Mouse (Mus musculus): Measurements from ENCODE around the gene Wdr63. TPM values are rescaled to one million over a fixed set of nuclear protein-coding genes. Genes with fewer than 3 reads are reported as not detected.
"Not testable (repeated sequence)": the region's sequence is repeated elsewhere in the genome, so short reads cannot be mapped to it uniquely, and the experiment has no call there.

Wdr63 gene
- polyA plus RNA-seq, 1 experiment from 2014 or later, result not detected

DNA sequence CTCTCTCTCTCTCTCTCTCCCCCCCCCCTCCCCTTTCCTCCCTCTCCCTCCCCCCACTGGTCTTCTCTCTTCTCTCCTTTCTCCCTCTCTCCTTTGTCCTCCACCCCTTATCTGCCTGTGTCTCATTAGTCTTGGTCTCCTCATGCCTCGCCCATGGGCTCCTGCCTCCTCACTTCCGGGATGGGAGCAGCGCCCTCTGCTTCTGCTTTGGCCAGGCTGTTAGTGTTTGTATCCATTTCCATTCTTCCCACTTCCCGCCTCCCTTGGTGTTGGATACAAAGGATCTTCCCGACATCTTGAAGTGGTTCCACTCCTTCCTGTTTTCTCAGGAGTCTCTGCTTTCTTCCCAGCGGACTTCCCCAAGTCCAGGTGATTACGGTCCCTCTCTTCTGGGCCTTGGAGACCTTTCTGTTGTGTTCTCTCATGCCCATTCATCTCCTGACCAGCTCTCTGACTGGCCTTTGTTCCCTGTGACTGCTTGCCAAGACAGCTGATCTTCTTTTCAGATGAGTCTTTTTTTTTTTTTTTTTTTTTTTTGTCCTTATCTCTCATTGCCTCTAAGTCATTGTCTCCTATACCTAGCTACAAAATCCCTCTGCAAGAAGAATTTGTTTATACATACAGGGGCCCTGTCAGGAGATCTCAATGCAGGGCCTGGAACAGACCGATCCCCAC lies 96.2 kb downstream of the Wdr63 start:
- no peak overlapping the region for H3K4me3 ChIP-seq
- no peak overlapping the region for H3K9ac ChIP-seq
- H3K27me3 ChIP-seq (replicated peaks), result no peaks in the 10 kb centered on the region
- no peak overlapping the region for H3K27ac ChIP-seq (ENCODE audit: poor library complexity, severe bottlenecking)
- H3K4me1 ChIP-seq (replicated peaks), result peaks cover 20% of the 10 kb centered on the region
- peaks cover 58% of the 10 kb centered on the region for H3K36me3 ChIP-seq
- 58% methylated on average over 8 of the region's 8 CpGs for WGBS
- no peak for ATAC-seq (ENCODE audit: insufficient number of reproducible peaks, low FRiP score)
- H3K4me2 ChIP-seq, result no peak overlapping the region
- peaks cover 6% of the 10 kb centered on the region; the same call in 1 of the 2 replicates for H3K9me3 ChIP-seq (replicated peaks)

DNA sequence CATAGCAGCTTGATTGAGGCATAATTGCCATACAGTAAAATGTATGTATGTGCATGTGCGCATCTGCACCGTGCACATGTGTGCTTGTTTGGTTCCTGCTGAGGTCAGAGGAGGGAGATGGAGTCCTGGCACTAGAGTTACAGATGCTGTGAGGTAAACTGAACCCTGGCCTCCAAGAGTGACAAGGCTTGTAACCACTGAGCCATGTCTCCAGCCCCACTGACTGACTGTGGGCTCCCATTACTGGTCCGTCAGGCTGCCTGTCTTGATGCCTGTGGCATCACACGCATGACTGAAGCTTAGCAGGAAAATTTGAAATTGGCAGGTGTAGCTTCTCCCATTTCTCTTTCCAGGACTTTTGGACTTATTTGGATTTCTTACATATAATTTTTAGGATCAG lies 97.2 kb downstream of the Wdr63 start:
- H3K4me2 ChIP-seq, result no peak overlapping the region
- no peak overlapping the region for H3K4me3 ChIP-seq
- 94% methylated on average over 4 of the region's 4 CpGs for WGBS
- peaks cover 49% of the 10 kb centered on the region for H3K36me3 ChIP-seq
- peak overlapping the region; percentile 52 for H3K27ac ChIP-seq (ENCODE audit: poor library complexity, severe bottlenecking)
- ATAC-seq (ENCODE audit: insufficient number of reproducible peaks, low FRiP score), result no peak
- H3K27me3 ChIP-seq (replicated peaks), result no peaks in the 10 kb centered on the region
- H3K9me3 ChIP-seq (replicated peaks), result peaks cover 6% of the 10 kb centered on the region; the same call in 1 of the 2 replicates
- peaks cover 20% of the 10 kb centered on the region for H3K4me1 ChIP-seq (replicated peaks)
- H3K9ac ChIP-seq, result peak overlapping the region; percentile 36; the same call in 1 of the 2 replicates

DNA sequence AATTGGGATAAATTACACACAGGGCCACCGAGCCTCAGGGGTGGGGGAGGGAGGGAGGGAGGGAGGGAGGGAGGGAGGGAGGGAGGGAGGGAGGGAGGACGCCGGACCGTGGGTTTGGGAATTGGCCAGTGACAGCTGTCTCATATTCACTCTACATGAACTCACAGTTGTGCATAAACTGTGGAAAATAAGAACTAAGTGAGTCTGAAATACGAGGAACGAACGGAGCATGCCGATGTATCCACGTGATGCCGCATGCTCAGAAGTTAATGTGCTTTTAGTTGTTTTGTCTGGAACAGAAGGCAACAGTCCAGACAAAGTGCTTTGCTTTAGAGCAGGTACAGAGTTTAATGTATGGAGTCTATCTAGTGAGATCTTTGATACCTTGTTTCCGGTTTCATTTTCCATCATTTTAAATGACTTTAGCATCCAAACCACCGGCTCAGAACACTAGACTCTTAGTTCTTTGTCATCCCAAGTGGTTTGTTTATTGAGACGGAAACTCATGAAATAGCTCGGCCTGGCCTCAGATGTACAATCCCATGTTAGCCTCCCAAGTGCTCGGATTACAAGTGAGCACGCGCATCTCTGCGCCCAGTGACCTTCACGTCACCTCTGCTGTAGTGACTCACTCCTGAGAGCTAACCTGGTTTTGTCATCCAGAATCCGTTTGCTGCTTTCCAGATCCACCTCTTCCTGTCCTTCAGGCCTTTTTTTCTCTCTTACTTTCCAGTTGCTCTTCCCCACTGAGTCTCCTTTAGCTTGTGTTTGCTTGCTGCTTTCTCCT lies 97.9 kb downstream of the Wdr63 start:
- H3K4me1 ChIP-seq (replicated peaks), result peaks cover 20% of the 10 kb centered on the region
- no peak overlapping the region; the same call in 1 of the 2 replicates for H3K9ac ChIP-seq
- peaks cover 6% of the 10 kb centered on the region; the same call in 1 of the 2 replicates for H3K9me3 ChIP-seq (replicated peaks)
- 66% methylated on average over 18 of the region's 20 CpGs for WGBS
- H3K27ac ChIP-seq (ENCODE audit: poor library complexity, severe bottlenecking), result peak overlapping the region; percentile 52
- no peak for ATAC-seq (ENCODE audit: insufficient number of reproducible peaks, low FRiP score)
- no peaks in the 10 kb centered on the region for H3K27me3 ChIP-seq (replicated peaks)
- peaks cover 49% of the 10 kb centered on the region for H3K36me3 ChIP-seq
- no peak overlapping the region for H3K4me2 ChIP-seq
- H3K4me3 ChIP-seq, result no peak overlapping the region

DNA sequence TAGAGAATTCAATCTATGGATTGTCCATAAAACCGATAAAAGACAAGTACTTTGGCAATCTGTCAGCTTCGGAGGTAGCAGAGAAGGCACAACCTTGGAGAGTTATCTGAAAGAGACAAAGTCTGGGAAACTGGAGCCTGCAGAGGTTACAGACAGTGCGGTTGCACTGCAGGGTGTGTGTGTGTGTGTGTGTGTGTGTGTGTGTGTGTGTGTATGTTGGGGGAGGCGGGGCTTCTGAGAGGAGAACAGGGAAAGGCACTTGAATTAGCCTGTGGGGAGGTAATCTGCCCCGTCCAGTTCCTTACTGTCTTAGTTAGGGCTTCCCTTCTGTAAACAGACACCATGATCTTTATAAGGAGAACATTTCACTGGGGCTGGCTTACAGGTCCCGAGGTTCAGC lies 100.1 kb downstream of the Wdr63 start:
- WGBS, result 69% methylated on average over 6 of the region's 6 CpGs
- Histone ChIP-seq H3K4me2 (no peak overlapping the region), H3K4me3 (no peak overlapping the region), H3K9me3 (replicated peaks) (no peaks in the 10 kb centered on the region), H3K27me3 (replicated peaks) (no peaks in the 10 kb centered on the region), H3K36me3 (peaks cover 50% of the 10 kb centered on the region), H3K4me1 (replicated peaks) (peaks cover 20% of the 10 kb centered on the region), H3K9ac (no peak overlapping the region), H3K27ac (ENCODE audit: poor library complexity, severe bottlenecking) (no peak overlapping the region)
- no peak for ATAC-seq (ENCODE audit: insufficient number of reproducible peaks, low FRiP score)

DNA sequence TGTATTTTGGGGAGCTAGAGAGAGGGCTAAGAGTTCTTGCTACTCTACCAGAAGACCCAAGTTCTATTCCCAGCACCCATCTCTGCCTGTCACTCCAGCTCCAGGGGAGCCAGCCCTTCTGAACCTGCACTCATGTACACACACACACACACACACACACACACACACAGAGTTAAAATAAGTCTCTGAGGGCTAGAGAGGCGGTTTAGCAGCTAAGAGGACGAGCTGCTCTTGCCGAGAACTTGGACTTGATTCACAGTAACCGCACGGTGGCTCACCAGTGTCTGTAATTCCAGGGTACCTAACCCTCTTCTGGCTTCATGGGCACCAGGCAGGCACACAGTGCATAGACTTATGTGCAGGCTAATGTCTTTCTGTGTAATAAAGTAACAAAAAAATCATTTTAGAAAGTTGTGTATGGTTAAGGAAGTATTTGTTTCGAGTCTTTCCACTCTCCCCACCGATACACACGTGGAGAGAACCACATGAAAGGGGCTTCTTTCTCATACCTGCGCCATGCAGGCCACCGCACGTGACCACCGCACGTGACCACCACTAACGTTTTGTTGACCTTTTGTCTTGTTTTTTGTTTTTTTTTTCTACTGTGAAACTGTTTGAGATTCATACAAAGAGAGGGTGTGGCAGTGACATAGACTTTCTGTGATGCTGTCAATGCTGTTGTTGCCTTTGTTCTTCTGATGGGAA lies 103.4 kb downstream of the Wdr63 start:
- Histone ChIP-seq H3K27me3 (replicated peaks) (no peaks in the 10 kb centered on the region), H3K4me2 (no peak overlapping the region), H3K9ac (no peak overlapping the region), H3K36me3 (peaks cover 72% of the 10 kb centered on the region), H3K27ac (ENCODE audit: poor library complexity, severe bottlenecking) (no peak overlapping the region), H3K4me1 (replicated peaks) (no peaks in the 10 kb centered on the region), H3K4me3 (no peak overlapping the region), H3K9me3 (replicated peaks) (no peaks in the 10 kb centered on the region)
- 92% methylated on average over 14 of the region's 14 CpGs for WGBS
- ATAC-seq (ENCODE audit: insufficient number of reproducible peaks, low FRiP score), result no peak

DNA sequence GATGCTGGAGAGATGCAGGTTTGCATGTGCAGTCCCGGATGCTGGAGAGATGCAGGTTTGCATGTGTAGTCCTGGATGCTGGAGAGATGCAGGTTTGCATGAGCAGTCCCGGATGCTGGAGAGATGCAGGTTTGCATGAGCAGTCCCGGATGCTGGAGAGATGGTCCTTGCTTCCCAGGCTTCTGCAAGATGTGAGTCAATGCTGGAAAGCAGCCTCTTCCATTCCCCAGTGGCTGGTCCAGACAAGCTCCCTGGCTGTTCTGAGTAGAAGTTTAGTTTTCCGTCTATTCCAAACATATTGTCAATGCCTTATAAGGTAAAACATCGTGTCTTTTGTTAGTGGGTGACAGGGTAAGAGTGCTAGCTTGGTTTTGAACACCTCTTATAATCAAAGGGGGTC lies 111.4 kb downstream of the Wdr63 start:
- WGBS, result 77% methylated on average over 5 of the region's 5 CpGs
- not testable (repeated sequence) for H3K9me3 ChIP-seq (replicated peaks)

DNA sequence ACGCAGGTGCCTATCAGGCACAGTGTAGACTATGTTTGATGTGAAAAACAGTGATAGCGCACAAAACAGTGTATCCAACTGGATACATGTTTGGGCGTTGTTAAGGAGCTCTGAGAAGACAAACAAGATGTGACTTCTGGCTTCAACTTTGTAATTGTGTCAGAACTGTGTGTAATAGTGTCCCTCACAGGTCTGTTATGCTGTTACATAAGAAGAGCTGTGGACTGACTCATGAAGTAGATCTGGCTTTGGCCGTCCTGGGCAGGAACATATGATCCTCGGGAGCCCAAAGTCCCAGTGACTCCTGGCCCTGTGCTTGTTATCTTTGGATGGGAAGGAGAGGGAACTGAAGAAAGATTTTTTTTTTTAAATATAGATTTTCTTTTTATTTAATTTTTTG lies 112.4 kb downstream of the Wdr63 start:
- ATAC-seq (ENCODE audit: insufficient number of reproducible peaks, low FRiP score), result no peak
- Histone ChIP-seq H3K9ac (no peak overlapping the region), H3K4me3 (no peak overlapping the region), H3K4me1 (replicated peaks) (peaks cover 27% of the 10 kb centered on the region), H3K27ac (ENCODE audit: poor library complexity, severe bottlenecking) (no peak overlapping the region), H3K9me3 (replicated peaks) (no peaks in the 10 kb centered on the region), H3K27me3 (replicated peaks) (no peaks in the 10 kb centered on the region), H3K4me2 (no peak overlapping the region), H3K36me3 (peaks cover 29% of the 10 kb centered on the region)
- 77% methylated on average over 5 of the region's 5 CpGs for WGBS

More for the DNA sequence above, 111.4 kb downstream of the Wdr63 start:
- not testable (repeated sequence) for ATAC-seq (ENCODE audit: insufficient number of reproducible peaks, low FRiP score); H3K9ac ChIP-seq; H3K27ac ChIP-seq (ENCODE audit: poor library complexity, severe bottlenecking); H3K4me3 ChIP-seq; H3K27me3 ChIP-seq (replicated peaks); H3K4me2 ChIP-seq
- Histone ChIP-seq H3K36me3 (peaks cover 35% of the 10 kb centered on the region), H3K4me1 (replicated peaks) (peaks cover 23% of the 10 kb centered on the region)

DNA sequence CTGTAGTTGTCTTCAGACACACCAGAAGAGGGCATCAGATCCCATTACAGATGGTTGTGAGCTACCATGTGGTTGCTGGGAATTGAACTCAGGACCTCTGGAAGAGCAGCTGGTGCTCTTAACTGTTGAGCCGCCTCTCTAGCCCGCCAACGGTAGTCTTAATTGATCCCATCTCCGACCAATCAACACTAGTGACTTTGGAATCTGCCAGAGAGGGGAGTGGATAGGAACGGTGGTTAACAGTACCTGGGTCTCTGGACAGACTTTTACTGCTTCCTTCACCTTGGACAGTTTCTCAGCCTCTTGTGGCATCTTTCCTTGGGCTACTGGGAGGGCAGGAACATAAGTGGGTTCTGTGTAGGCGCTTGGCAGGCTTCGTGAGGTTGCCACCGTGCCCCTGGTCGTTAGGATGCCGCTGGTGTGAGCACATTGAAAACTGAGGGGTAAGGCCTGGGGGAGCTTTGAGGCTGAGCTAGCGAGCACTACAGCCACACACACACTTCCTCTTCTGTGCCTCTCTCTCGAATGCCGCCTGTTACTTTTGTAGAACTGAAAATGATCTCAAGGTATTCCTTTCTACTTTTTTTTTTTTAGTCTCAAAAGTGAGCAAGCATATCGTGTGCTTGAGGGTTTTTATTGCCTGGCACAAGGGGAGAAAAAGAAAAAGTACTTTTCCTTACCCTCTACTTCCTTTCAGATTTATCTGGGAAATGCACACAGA lies 114.3 kb downstream of the Wdr63 start:
- peaks cover 15% of the 10 kb centered on the region for H3K36me3 ChIP-seq
- no peak overlapping the region for H3K4me2 ChIP-seq
- H3K9ac ChIP-seq, result no peak overlapping the region; the same call in 1 of the 2 replicates
- WGBS, result 78% methylated on average over 14 of the region's 14 CpGs
- H3K4me3 ChIP-seq, result no peak overlapping the region
- no peak overlapping the region for H3K27ac ChIP-seq (ENCODE audit: poor library complexity, severe bottlenecking)
- H3K9me3 ChIP-seq (replicated peaks), result no peaks in the 10 kb centered on the region
- peaks cover 29% of the 10 kb centered on the region for H3K4me1 ChIP-seq (replicated peaks)
- H3K27me3 ChIP-seq (replicated peaks), result no peaks in the 10 kb centered on the region
- no peak for ATAC-seq (ENCODE audit: insufficient number of reproducible peaks, low FRiP score)

DNA sequence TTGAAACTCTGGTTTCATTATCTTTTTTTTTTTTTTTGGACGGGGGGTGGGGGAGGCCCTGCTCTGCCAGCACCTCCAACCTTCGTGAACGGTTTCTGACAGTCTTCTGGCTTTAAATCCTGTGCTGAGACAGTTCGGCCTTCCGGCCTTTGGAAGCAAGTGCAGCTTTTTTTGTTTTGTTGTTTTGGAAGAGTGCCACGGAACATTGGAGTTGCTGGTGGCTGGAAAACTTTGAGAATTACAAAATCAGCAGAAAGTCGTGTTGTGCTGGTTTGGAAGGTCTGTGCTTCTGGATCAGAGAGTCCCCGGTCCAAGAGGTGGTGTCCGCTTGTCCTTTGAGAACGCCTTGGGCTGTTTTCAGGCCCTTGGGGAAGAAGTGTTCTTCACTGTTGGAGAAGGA lies 115.1 kb downstream of the Wdr63 start:
- 61% methylated on average over 10 of the region's 10 CpGs for WGBS
- peaks cover 10% of the 10 kb centered on the region; the same call in 1 of the 2 replicates for H3K36me3 ChIP-seq
- no peak for ATAC-seq (ENCODE audit: insufficient number of reproducible peaks, low FRiP score)
- no peaks in the 10 kb centered on the region for H3K27me3 ChIP-seq (replicated peaks)
- H3K4me2 ChIP-seq, result peak overlapping the region; percentile 18; the same call in 1 of the 2 replicates
- H3K4me1 ChIP-seq (replicated peaks), result peaks cover 30% of the 10 kb centered on the region
- H3K9me3 ChIP-seq (replicated peaks), result no peaks in the 10 kb centered on the region
- no peak overlapping the region for H3K27ac ChIP-seq (ENCODE audit: poor library complexity, severe bottlenecking)
- no peak overlapping the region for H3K4me3 ChIP-seq
- 0 out of 2 replicates have a peak overlapping the region, but pooled peaks have one; percentile 28 for H3K9ac ChIP-seq

DNA sequence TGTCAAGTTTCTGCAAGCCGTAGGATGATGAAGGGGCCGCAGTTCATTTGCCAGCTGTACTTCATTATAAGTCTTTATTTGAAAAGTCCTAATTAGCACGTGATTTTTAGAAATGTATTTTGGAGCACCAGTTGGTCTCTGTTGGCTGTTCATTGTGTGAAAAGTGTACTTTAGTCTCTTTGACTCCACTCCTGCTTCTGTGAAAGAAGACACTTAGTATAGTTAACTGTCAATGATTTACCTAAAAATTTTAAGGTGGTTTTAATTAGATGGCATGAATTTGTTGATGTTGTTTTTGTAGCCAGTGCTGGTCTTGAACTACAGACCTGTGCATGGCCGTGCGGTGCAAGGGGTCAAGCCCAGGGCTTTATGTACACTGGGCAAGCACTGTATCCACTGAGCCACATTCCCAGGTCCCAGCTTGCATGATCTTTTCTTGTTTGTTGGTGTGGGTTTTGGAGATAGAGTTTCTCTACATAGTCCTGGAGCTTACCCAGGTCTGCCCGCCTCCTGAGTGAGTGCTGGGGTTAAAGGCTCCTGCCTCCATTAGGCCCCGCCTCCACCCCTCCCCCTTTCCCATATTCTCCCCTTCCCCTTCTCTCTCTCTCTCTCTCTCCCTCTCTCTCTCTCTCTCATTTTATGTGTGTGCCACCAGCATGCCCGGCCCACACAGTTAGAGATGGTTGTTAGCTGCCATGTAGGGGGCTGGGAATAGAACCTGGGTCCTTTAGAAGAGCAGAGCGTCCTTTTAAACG lies 115.8 kb downstream of the Wdr63 start:
- no peak overlapping the region for H3K27ac ChIP-seq (ENCODE audit: poor library complexity, severe bottlenecking)
- 0 out of 2 replicates have a peak overlapping the region, but pooled peaks have one; percentile 14 for H3K4me3 ChIP-seq
- H3K9ac ChIP-seq, result no peak overlapping the region
- H3K4me2 ChIP-seq, result peak overlapping the region; percentile 43
- no peaks in the 10 kb centered on the region for H3K27me3 ChIP-seq (replicated peaks)
- 79% methylated on average over 10 of the region's 10 CpGs for WGBS
- ATAC-seq (ENCODE audit: insufficient number of reproducible peaks, low FRiP score), result no peak
- H3K9me3 ChIP-seq (replicated peaks), result no peaks in the 10 kb centered on the region
- H3K36me3 ChIP-seq, result peaks cover 10% of the 10 kb centered on the region; the same call in 1 of the 2 replicates
- peaks cover 30% of the 10 kb centered on the region for H3K4me1 ChIP-seq (replicated peaks)
